Mouse (Mus musculus): ENCODE measurements around the gene Coro2b.

- no peak for TF ChIP-seq CTCF (IDR thresholded peaks at IDR 0.05; ENCODE audit: low read depth)
- no peak for TF ChIP-seq EP300 (IDR thresholded peaks at IDR 0.05; ENCODE audit: low read depth)
These were observed 14.6 kb downstream of the Coro2b start for GRCm38 (mm10) chr9:62522211-62522610.

Measured in liver, embryonic 14.5 days (tissue).